Mouse (Mus musculus) midbrain, postnatal 0 days (tissue): ENCODE measurements around the gene Rad23a. TPM values are rescaled to one million over a fixed set of nuclear protein-coding genes. Genes with fewer than 3 reads are reported as not detected.

Source experiments
- ATAC-seq: fragments of 200-750 bp; cut with Nextera tagmentation; 2 replicates; pipeline ENCODE4 v1.8.0; 2017; ENCODE audit warnings: moderate number of reproducible peaks, mild to moderate bottlenecking, moderate TSS enrichment, moderate library complexity; ENCODE audit not compliant: low FRiP score
- DNase-seq: peaks from one replicate; pipeline ENCODE4 v3.0.0-alpha.2; 2015; ENCODE audit warnings: low spot score
- H3K27ac ChIP-seq: fragments of 300-500 bp; sonication (generic); 2 replicates; pipeline ENCODE4 v1.5.1; 2014; ENCODE audit warnings: low read depth, mild to moderate bottlenecking, low read length, mixed read lengths
- H3K27me3 ChIP-seq: fragments of 300-500 bp; sonication (generic); 2 replicates; pipeline ENCODE4 v1.6.1; 2014; ENCODE audit warnings: low read length, control low read depth, mixed read lengths; ENCODE audit not compliant: insufficient read depth
- H3K36me3 ChIP-seq: fragments of 300-500 bp; sonication (generic); 2 replicates; pipeline ENCODE4 v1.6.1; 2014; ENCODE audit warnings: low read length, control low read depth, mixed read lengths; ENCODE audit not compliant: insufficient read depth
- H3K4me1 ChIP-seq: fragments of 300-500 bp; sonication (generic); 2 replicates; pipeline ENCODE4 v1.6.1; 2014; ENCODE audit warnings: mild to moderate bottlenecking, control low read depth, antibody characterized with exemption, low read length, mixed read lengths; ENCODE audit not compliant: insufficient read depth
- H3K4me2 ChIP-seq: fragments of 300-500 bp; sonication (generic); 2 replicates; pipeline ENCODE4 v1.6.1; 2014; ENCODE audit warnings: low read depth, mild to moderate bottlenecking, low read length, mixed read lengths; ENCODE audit not compliant: poor library complexity, severe bottlenecking
- H3K4me3 ChIP-seq: fragments of 300-500 bp; sonication (generic); 2 replicates; pipeline ENCODE4 v1.5.1; 2014; ENCODE audit warnings: low read depth, mild to moderate bottlenecking, low read length, moderate library complexity
- H3K9ac ChIP-seq: fragments of 300-500 bp; sonication (generic); replicated peaks from 2 replicates; pipeline ENCODE4 v1.6.1; 2014; ENCODE audit warnings: mild to moderate bottlenecking, low read length, moderate library complexity, mixed read lengths; ENCODE audit not compliant: poor library complexity, severe bottlenecking
- H3K9me3 ChIP-seq: fragments of 300-500 bp; sonication (generic); 2 replicates; pipeline ENCODE4 v1.6.1; 2016; ENCODE audit warnings: low read length, control low read depth
- CTCF ChIP-seq: IDR thresholded peaks from 2 replicates; pipeline ENCODE4 v1.5.1; 2016; ENCODE audit warnings: antibody characterized with exemption, mild to moderate bottlenecking
- WGBS: fragments of 180-500 bp; shearing (Covaris S2); extraction: QIAGEN DNeasy Blood & Tissue Kit; methylation state at CpG from one replicate; pipeline ENCODE4 v1.1.7; 2014; 5-methylcytosine and 5-hydroxymethylcytosine counted together
- polyA plus RNA-seq: library from polyadenylated mRNA; unstranded; fragments of >200 nt; fragmentation: Nextera tagmentation; extraction: Ambion mirVana; gene quantifications from 2 replicates; pipeline ENCODE4 v1.2.1, GENCODE M21; 2015
- total RNA-seq: library from RNA; depleted of rRNA; stranded (reverse); fragments of >200 nt; gene quantifications from 2 replicates; pipeline ENCODE4 v1.2.3, GENCODE M21; 2014

The Rad23a gene
- total and polyA plus RNA-seq, 2 experiments from 2014 or later = 57.5 to 83.5 TPM

DNA sequence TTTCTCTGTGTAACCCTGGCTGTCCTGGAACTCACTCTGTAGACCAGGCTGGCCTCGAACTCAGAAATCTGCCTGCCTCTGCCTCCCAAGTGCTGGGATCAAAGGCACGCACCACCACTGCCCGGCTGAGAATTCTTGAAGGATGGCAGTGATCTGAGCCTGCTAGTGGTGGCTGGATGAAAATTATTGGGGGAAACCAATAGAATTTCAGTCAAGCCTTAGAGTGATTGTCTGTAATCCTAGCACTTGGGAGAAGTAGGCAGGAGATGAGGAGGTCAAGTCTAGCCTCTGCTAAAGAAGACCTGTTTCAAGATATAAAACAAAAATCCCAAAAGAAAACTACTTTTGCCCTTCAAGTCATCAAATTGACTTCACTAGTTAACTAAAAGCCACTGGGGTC, 16.0 kb upstream of the Rad23a start:
- no peaks in the 10 kb centered on the region; the same call in 1 of the 2 replicates for H3K4me1 ChIP-seq
- no peak overlapping the region for H3K9ac ChIP-seq
- H3K9me3 ChIP-seq = no peaks in the 10 kb centered on the region
- peak overlapping the region; percentile 79 for H3K4me3 ChIP-seq
- H3K27ac ChIP-seq = no peak overlapping the region
- peaks cover 16% of the 10 kb centered on the region for H3K36me3 ChIP-seq
- ATAC-seq (no peak), DNase-seq (no peak)
- no peak overlapping the region for H3K4me2 ChIP-seq
- TF ChIP-seq CTCF = no peak
- WGBS = 94% methylated on average over 3 of the region's 3 CpGs
- H3K27me3 ChIP-seq = no peaks in the 10 kb centered on the region

DNA sequence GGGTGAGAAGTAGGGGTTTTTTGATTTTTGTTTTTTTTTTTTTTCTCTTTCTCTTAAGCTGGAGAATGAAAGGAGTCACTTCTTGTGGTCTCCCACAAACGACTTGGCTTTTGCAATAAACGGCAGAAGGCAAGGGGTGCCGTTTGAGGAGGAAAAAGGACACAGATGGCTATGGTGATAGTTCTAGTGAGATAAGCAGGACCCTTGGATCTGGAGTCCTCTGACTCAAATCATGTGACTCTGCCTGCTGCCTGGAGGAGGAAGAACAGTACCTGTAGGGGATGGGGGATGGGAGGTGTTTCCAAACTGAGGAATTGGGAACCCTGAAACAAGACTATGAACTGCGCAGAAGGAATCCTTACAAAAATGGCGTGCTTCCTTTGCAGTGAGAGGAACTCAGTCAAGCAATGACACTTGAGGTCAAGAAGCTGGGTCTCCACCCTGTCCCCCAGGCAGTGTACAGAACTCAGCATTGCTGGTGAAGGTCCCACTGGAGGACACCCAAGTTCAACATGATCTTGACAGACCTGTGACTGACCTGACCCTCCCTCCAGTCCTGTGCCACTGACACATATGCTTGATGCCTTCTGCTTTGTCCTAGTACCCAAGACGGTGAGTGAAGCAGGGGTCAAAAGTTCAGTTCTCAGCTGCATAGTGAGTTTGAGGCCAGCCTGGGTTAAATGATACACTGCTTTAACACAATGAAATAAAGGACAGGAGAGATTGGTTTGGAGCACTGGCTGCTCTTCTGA, 7.4 kb upstream of the Rad23a start:
- no peak for TF ChIP-seq CTCF
- H3K36me3 ChIP-seq = peaks cover 21% of the 10 kb centered on the region
- H3K27me3 ChIP-seq = no peaks in the 10 kb centered on the region
- H3K4me2 ChIP-seq = peak overlapping the region; percentile 82
- no peak overlapping the region; the same call in 1 of the 2 replicates for H3K27ac ChIP-seq
- WGBS = 44% methylated on average over 6 of the region's 6 CpGs
- ATAC-seq = no peak
- H3K9ac ChIP-seq = no peak overlapping the region
- no peaks in the 10 kb centered on the region for H3K9me3 ChIP-seq
- DNase-seq = no peak
- H3K4me3 ChIP-seq = peak overlapping the region; percentile 89; the same call in 1 of the 2 replicates
- 0 out of 2 replicates have a peak, but pooled peaks cover 4% of the 10 kb centered on the region for H3K4me1 ChIP-seq

- Histone ChIP-seq H3K27ac (peak within 1 kb of the TSS; percentile 91), H3K4me1 (0 out of 2 replicates have a peak, but pooled peaks cover 4% of the 10 kb centered on the region), H3K9ac (peak within 1 kb of the TSS; percentile 81), H3K36me3 (peaks cover 29% of the 10 kb centered on the region), H3K27me3 (no peaks in the 10 kb centered on the region), H3K4me2 (peak within 1 kb of the TSS; percentile 89), H3K9me3 (no peaks in the 10 kb centered on the region), H3K4me3 (peak within 1 kb of the TSS; percentile 89)
- ATAC-seq (peak; percentile 99), DNase-seq (peak; percentile 100)
- TF ChIP-seq CTCF = peak; percentile 55
- WGBS = 1% methylated on average over 54 of the region's 55 CpGs
Measured at GRCm38 (mm10) chr8:84846722-84847572, 6.5 kb upstream of the Rad23a start, which contains the start of gene Calr. Calr (minus strand) TSS chr8:84846934.

- WGBS = under 1% methylated on average over 30 of the region's 30 CpGs
- TF ChIP-seq CTCF = no peak
- DNase-seq (peak; percentile 19), ATAC-seq (no peak; the same call in 1 of the 2 replicates)
- Histone ChIP-seq H3K4me1 (0 out of 2 replicates have a peak, but pooled peaks cover 4% of the 10 kb centered on the region), H3K4me3 (peak overlapping the region; percentile 89), H3K9ac (peak overlapping the region; percentile 81), H3K9me3 (no peaks in the 10 kb centered on the region), H3K36me3 (peaks cover 35% of the 10 kb centered on the region), H3K27ac (peak overlapping the region; percentile 91), H3K27me3 (no peaks in the 10 kb centered on the region), H3K4me2 (peak overlapping the region; percentile 89)
Measured at GRCm38 (mm10) chr8:84846094-84846721, 5.7 kb upstream of the Rad23a start.

DNA sequence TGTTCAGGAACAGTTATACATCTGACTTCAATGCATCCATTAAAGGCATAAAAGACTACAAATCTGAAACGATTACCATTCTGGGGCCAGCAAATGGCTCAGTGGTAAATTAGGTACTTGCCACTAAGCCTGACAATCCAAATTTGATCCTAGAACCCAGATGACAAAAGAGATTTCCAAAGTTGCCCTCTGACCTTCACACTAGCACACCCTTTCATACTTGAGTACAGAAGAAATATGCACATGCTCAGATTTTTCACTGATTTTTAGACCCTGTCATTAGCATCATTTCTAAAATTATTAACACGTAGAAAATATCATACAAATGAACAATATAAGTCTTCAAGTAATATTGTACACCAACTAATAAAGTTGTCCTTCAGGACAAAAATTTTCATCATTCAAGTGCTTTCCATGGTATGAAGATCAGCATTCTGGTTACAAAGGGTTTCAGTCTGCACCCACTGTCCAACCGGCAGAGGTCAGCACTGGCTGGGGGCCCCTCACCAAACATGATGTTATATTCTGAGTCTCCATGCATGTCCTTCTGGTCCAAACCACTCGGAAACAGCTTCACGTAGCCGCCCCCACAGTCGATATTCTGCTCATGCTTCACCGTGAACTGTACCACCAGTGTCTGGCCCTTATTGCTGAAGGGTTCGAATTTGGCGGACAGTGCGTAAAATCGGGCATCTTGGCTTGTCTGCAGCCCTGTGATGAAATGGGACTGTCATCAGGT, 5.1 kb upstream of the Rad23a start:
- 17% methylated on average over 12 of the region's 12 CpGs for whole genome bisulfite sequencing
- peak; percentile 74 for TF ChIP-seq CTCF
- no peaks in the 10 kb centered on the region for H3K27me3 ChIP-seq
- no peak for ATAC-seq
- H3K4me3 ChIP-seq = peak overlapping the region; percentile 89
- H3K4me2 ChIP-seq = peak overlapping the region; percentile 89
- peak overlapping the region; percentile 81 for H3K9ac ChIP-seq
- no peaks in the 10 kb centered on the region for H3K9me3 ChIP-seq
- H3K4me1 ChIP-seq = 0 out of 2 replicates have a peak, but pooled peaks cover 4% of the 10 kb centered on the region
- peak overlapping the region; percentile 91 for H3K27ac ChIP-seq
- peaks cover 35% of the 10 kb centered on the region for H3K36me3 ChIP-seq
- DNase-seq = peak; percentile 57
